Mouse (Mus musculus) limb, embryonic 12.5 days (tissue): ENCODE measurements around the gene Hnrnpa3. TPM values are rescaled to one million over a fixed set of nuclear protein-coding genes. Genes with fewer than 3 reads are reported as not detected.
"Not testable (repeated sequence)": the region's sequence is repeated elsewhere in the genome, so short reads cannot be mapped to it uniquely, and the experiment has no call there.

ENCODE experiments used
- ATAC-seq: fragments of 200-750 bp; cut with Nextera tagmentation; 2 replicates; pipeline ENCODE4 v1.8.0; 2017; ENCODE audit warnings: low read depth, moderate TSS enrichment; ENCODE audit not compliant: insufficient number of reproducible peaks, insufficient read depth, low FRiP score, low TSS enrichment
- H3K27ac ChIP-seq: fragments of 300-500 bp; sonication (generic); 2 replicates; pipeline ENCODE4 v1.5.1; 2016; ENCODE audit warnings: mild to moderate bottlenecking, moderate library complexity
- H3K27me3 ChIP-seq: fragments of 300-500 bp; sonication (generic); 2 replicates; pipeline ENCODE4 v1.6.1; 2016; ENCODE audit warnings: mild to moderate bottlenecking, moderate library complexity
- H3K36me3 ChIP-seq: fragments of 300-500 bp; sonication (generic); 2 replicates; pipeline ENCODE4 v1.6.1; 2016; ENCODE audit warnings: mild to moderate bottlenecking, moderate library complexity
- H3K4me1 ChIP-seq: fragments of 300-500 bp; sonication (generic); replicated peaks from 2 replicates; pipeline ENCODE4 v1.6.1; 2016
- H3K4me2 ChIP-seq: fragments of 300-500 bp; sonication (generic); 2 replicates; pipeline ENCODE4 v1.6.1; 2016; ENCODE audit warnings: mild to moderate bottlenecking, moderate library complexity
- H3K4me3 ChIP-seq: fragments of 300-500 bp; sonication (generic); replicated peaks from 2 replicates; pipeline ENCODE4 v1.5.1; 2016; ENCODE audit warnings: mild to moderate bottlenecking
- H3K9ac ChIP-seq: fragments of 300-500 bp; sonication (generic); replicated peaks from 2 replicates; pipeline ENCODE4 v1.6.1; 2016; ENCODE audit warnings: mild to moderate bottlenecking, moderate library complexity
- H3K9me3 ChIP-seq: fragments of 300-500 bp; sonication (generic); 2 replicates; pipeline ENCODE4 v1.6.1; 2016; ENCODE audit warnings: mild to moderate bottlenecking, moderate library complexity
- WGBS: fragments of 180-500 bp; shearing (Covaris S2); methylation state at CpG from one replicate; pipeline ENCODE4 v1.1.7; 2016; 5-methylcytosine and 5-hydroxymethylcytosine counted together
- polyA plus RNA-seq: library from polyadenylated mRNA; unstranded; fragments of >200 nt; fragmentation: Nextera tagmentation; extraction: Ambion mirVana; gene quantifications from 2 replicates; pipeline ENCODE4 v1.2.1, GENCODE M21; 2016

Gene Hnrnpa3
- polyA plus RNA-seq = 393 and 427 TPM in 2 replicates

DNA sequence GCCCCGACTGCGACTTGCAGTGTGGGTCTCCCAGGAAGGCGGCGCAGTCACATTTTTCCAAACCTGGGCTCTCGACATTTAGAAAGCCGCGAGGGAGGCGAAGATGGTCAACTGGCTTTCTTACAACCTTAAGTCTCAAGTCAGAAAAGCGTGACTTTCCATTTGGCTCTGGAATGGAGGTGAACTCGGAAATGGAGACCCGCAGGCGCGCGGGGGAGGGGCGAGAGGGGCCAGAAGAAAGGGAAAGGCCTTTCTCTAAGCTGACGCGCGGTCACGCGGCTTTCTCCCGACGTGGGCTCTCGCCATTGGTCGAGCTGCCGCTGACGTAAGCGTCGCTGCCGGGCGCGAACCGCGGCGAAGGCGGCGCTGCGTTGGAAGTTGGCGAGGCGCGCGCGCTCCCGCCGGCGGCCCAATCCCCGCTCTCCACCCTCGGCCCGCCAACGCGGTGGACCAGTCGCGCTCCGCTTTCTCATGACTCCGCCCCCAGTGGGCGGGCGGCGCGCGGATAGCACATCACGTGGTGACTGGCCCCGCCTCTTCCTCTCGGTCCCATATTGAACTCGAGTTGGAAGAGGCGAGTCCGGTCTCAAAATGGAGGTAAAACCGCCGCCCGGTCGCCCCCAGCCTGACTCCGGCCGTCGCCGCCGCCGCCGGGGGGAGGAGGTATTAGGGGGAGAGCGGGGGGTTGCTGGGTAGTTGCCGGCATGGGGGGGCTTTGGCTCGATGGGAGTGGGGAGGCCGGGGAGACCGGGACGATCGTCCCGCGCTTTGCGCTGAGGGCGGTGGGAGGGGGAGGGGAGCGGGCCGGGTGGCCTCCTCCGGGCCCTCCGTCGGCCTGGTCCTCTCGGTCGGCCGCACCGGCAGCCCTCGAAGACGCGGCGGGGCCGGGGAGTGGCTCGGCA is at the start of gene Hnrnpa3:
Gene Hnrnpa3, plus strand, starts transcription at position 535 of the 902 bp plus-strand sequence.
- Histone ChIP-seq H3K27me3 (no peaks in the 10 kb centered on the region), H3K4me1 (peaks cover 20% of the 10 kb centered on the region), H3K36me3 (peaks cover 31% of the 10 kb centered on the region), H3K9me3 (no peaks in the 10 kb centered on the region), H3K4me3 (peak within 1 kb of the TSS; percentile 96), H3K9ac (peak within 1 kb of the TSS; percentile 99), H3K27ac (peak within 1 kb of the TSS; percentile 99), H3K4me2 (peak within 1 kb of the TSS; percentile 91)
- under 1% methylated on average over 102 of the region's 102 CpGs for WGBS
- ATAC-seq = peak; percentile 95

DNA sequence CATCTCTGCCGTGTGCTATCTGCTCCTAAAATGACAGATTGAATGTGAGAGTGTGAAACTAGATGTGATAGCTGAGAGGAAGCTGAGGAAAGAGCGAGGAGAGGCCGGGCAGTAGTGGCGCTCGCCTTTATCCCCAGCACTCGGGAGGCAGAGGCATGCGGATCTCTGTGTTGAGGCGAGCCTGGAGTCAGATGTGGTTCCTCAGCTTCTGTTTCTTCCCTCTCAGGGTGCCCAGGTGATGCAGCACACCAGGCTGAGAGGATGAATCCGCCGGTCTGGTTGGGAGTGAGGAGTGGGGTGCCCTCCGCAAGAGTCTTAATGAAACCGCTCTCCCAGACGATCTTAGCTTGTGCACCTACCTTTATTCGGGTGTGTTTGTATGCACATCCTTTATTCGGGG is 49.1 kb upstream of the Hnrnpa3 start:
- Histone ChIP-seq H3K4me3 (peak overlapping the region; percentile 25), H3K4me2 (peak overlapping the region; percentile 53), H3K9me3 (no peaks in the 10 kb centered on the region), H3K9ac (no peak overlapping the region), H3K36me3 (no peaks in the 10 kb centered on the region), H3K27ac (peak overlapping the region; percentile 80), H3K4me1 (peaks cover 49% of the 10 kb centered on the region), H3K27me3 (0 out of 2 replicates have a peak, but pooled peaks cover 6% of the 10 kb centered on the region)
- WGBS = 60% methylated on average over 15 of the region's 15 CpGs
- no peak for ATAC-seq

DNA sequence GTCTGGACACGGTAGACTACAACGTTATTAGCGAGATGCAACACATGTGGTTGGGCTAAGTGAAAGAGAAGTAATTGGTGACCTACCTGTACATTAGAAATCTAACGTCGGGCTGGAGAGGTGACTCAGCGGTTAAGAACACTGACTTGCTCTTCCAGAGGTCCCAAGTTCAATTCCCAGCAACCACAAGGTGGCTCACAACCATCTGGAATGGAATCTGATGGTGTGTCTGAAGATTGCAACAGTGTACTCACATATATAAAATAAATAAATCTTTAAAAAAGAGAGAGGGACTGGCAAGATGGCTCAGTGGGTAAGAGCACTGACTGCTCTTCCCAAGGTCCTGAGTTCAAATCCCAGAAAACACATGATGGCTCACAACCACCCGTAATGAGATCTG is 48.5 kb upstream of the Hnrnpa3 start:
- H3K4me1 ChIP-seq = peaks cover 49% of the 10 kb centered on the region
- H3K27me3 ChIP-seq, H3K27ac ChIP-seq, H3K9me3 ChIP-seq, H3K36me3 ChIP-seq, H3K9ac ChIP-seq, ATAC-seq, H3K4me3 ChIP-seq, H3K4me2 ChIP-seq: not testable (repeated sequence)
- 79% methylated on average over 7 of the region's 7 CpGs for WGBS

DNA sequence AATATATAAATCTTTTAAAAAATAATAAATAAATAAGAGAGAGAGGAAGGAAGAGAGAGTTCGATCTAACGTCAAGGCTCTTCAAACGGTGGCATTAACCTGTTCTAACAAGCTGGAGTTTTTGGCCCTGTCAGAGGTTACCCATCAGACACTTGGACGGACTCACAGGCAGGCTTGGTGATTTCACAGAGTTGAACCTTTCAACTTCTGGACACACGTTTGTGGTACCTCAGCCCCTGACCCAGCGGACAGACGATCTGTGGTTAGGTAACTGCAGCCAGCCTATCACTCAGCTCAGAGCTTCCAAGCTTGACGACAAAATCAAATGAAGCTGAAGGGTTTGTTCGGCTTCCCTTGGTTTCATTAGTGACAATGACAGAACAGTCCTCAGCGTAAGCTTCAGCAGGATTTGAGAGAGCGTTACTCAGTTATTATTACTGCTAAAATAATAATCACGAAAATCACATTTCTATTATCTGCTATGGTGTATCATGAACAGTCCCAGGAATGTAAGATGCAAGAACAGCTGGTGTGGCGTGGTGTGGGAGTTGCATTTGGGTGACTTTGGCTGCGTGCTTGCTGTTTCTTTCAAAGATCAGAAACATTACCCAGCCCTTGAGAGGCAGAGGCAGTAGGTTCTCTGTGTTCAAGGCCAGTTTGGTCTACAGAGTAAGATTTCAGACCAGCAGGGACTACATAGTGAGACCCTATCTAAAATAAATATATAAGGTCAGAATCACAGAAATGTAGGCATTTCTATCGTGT is 47.8 kb upstream of the Hnrnpa3 start:
- Histone ChIP-seq H3K4me1 (peaks cover 49% of the 10 kb centered on the region), H3K27ac (no peak overlapping the region), H3K27me3 (0 out of 2 replicates have a peak, but pooled peaks cover 6% of the 10 kb centered on the region), H3K9ac (no peak overlapping the region), H3K9me3 (no peaks in the 10 kb centered on the region), H3K36me3 (no peaks in the 10 kb centered on the region), H3K4me3 (no peak overlapping the region), H3K4me2 (no peak overlapping the region)
- no peak for ATAC-seq
- 84% methylated on average over 15 of the region's 15 CpGs for WGBS

DNA sequence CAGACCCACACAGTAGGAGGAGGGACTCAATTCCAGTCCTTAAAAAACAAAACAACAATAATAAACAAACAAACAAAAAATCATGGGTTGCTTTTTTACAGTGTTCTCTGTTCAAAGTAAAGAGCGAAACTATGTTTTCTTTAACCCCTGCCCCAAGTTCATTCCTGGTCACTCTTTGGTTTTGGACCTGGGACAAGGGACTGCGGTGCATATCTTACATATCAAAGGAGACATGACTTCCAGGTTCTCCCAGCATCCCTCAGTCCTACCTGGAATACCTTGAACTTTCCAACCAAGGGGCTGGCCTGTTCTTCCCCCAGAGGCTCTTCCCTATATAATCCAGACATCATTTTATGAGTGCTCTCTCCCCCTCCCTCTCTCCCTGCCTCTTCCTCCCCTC is 47.1 kb upstream of the Hnrnpa3 start:
- H3K9ac ChIP-seq = no peak overlapping the region
- H3K4me2 ChIP-seq = no peak overlapping the region
- no peak overlapping the region for H3K4me3 ChIP-seq
- no peak overlapping the region for H3K27ac ChIP-seq
- WGBS = 93% methylated on average over 2 of the region's 2 CpGs
- 0 out of 2 replicates have a peak, but pooled peaks cover 6% of the 10 kb centered on the region for H3K27me3 ChIP-seq
- peaks cover 45% of the 10 kb centered on the region for H3K4me1 ChIP-seq
- no peaks in the 10 kb centered on the region for H3K9me3 ChIP-seq
- no peaks in the 10 kb centered on the region for H3K36me3 ChIP-seq
- no peak for ATAC-seq

DNA sequence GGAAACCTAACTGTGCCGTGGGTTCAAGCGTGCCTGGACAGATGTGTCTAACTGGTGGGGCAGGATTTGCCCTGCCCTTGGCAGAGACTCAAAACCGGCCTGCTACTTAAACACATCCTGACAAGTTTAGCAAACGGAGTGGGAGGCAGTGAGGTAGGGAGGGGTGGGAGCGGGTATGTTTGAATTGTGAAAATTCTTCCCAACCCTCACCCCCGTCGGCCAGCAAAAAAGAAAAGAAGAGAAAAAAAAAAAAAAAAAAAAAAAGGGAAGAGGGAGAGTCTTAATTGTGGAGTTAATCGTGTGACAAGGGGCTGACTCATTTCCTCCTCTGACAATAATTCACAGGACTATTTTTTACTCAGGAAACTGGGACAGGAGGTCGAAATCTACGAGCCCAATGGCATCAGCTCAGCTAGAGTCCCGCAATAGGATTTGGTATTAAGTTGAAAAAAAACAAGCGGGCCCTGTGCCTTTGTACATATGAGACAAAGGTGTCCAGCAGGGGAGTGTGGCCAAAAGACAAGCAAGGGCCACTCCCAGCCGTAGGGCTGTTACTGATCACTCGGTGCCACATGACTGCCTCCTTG is 46.0 kb upstream of the Hnrnpa3 start:
- ATAC-seq = no peak
- WGBS = 28% methylated on average over 14 of the region's 14 CpGs
- peaks cover 35% of the 10 kb centered on the region for H3K4me1 ChIP-seq
- no peak overlapping the region for H3K9ac ChIP-seq
- H3K36me3 ChIP-seq = no peaks in the 10 kb centered on the region
- no peak overlapping the region for H3K4me2 ChIP-seq
- 0 out of 2 replicates have a peak, but pooled peaks cover 6% of the 10 kb centered on the region for H3K27me3 ChIP-seq
- no peak overlapping the region for H3K27ac ChIP-seq
- H3K9me3 ChIP-seq = no peaks in the 10 kb centered on the region
- H3K4me3 ChIP-seq = no peak overlapping the region

DNA sequence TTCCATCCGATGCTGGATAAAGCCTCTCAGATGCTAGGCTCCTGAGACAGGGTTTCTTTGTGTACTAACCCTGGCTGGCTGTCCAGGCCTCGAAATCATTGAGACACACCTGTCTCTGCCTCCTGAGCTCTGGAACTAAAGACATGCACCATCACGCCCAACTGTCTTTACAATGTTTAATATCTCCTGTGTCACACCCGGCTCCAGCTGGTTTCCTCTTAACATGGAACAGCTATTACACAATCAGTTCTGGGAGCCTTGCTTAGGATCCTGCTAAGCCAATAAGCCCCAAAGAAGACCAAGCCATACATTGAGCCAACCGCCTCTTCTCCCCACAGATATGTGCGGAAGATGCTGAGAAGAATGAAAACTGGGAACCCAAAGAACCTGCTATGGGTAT is 44.5 kb upstream of the Hnrnpa3 start:
- ATAC-seq = no peak
- WGBS = 90% methylated on average over 6 of the region's 6 CpGs

DNA sequence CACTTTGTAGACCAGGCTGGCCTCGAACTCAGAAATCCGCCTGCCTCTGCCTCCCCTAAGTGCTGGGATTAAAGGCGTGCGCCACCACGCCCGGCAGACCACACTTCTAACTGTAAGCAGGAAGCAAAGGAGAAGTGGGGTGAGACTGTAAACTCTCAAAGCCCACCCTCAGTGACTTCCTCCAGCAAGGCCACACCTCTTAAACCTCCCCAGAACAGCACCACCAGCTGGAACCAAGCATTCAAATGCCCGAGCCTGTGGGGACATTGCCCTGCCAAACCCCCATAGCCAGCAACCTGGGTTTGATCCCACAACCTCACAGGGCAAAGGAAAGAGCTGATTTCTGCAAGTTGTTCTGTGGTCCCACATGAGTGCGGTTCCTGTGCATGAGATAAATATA is 42.1 kb upstream of the Hnrnpa3 start:
- no peak overlapping the region for H3K9ac ChIP-seq
- no peaks in the 10 kb centered on the region for H3K36me3 ChIP-seq
- H3K27me3 ChIP-seq = no peaks in the 10 kb centered on the region
- WGBS = 94% methylated on average over 8 of the region's 8 CpGs
- no peak overlapping the region for H3K27ac ChIP-seq
- H3K4me3 ChIP-seq = no peak overlapping the region
- ATAC-seq = no peak
- H3K4me1 ChIP-seq = peaks cover 24% of the 10 kb centered on the region
- no peak overlapping the region for H3K4me2 ChIP-seq
- H3K9me3 ChIP-seq = no peaks in the 10 kb centered on the region

More for the DNA sequence above, 44.5 kb upstream of the Hnrnpa3 start:
- Histone ChIP-seq H3K36me3 (no peaks in the 10 kb centered on the region), H3K4me1 (peaks cover 28% of the 10 kb centered on the region), H3K4me2 (no peak overlapping the region), H3K9ac (no peak overlapping the region), H3K27ac (no peak overlapping the region), H3K4me3 (no peak overlapping the region), H3K27me3 (0 out of 2 replicates have a peak, but pooled peaks cover 6% of the 10 kb centered on the region), H3K9me3 (no peaks in the 10 kb centered on the region)

DNA sequence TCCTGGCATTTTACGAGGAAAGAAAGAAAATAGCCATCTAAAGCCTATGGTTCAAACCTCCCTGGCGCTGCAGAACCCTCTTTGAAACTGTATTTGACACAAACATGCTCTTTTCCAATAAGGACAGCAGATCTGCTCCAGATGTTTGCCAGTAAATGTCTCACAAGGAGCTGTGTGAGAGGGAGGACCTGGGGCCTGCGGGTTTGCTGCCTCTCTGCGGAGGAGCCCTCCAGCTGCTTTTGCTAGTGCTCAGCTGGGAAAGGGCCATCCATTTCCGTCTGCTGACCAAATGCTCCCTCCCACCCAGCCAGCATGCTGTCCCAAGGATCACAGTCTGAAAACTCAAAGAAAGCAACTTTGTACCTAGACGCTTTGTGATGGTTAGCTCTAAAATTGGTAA is 40.3 kb upstream of the Hnrnpa3 start:
- Histone ChIP-seq H3K27me3 (no peaks in the 10 kb centered on the region), H3K9me3 (no peaks in the 10 kb centered on the region), H3K4me3 (no peak overlapping the region), H3K36me3 (no peaks in the 10 kb centered on the region), H3K4me2 (no peak overlapping the region), H3K9ac (no peak overlapping the region), H3K27ac (0 out of 2 replicates have a peak overlapping the region, but pooled peaks have one; percentile 30), H3K4me1 (peaks cover 9% of the 10 kb centered on the region; the same call in 1 of the 2 replicates)
- ATAC-seq = no peak; the same call in 1 of the 2 replicates
- 18% methylated on average over 6 of the region's 6 CpGs for WGBS

DNA sequence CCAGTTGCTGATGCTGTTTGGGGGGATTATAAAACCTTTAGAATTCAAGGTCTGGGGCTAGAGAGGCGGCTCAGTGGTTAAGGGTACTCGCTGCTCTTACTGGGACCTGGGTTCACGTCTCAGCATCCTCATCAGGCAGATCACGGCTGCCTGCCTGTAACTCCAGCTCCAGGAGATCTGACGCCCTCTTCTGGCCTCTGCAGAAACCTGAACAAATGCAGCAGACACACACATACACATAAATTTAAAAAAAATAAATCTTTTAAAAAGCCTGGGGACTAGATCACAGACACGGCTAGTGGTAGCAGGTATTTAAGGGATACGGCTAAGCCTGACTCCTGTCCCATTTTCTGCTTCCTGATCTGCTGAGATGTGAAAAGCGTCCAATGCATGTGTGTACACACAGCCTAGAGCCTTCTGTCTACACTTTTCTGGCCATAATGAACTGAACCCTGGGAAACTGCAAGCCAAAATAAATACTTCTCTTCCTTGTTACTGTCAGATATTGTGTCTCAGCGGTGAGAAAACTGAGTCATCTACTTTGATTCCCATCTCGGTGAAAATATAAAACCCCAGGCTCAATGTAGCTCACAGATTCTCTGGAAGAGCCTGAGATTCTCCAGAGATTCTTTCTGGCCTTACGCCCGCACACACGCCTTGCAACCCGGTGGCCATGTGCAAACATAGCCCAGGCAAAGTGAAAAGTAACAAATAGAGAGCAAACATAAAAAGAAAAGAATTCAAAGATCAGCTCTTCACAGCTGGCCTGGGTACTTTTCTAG is 37.0 kb upstream of the Hnrnpa3 start:
- no peak overlapping the region for H3K27ac ChIP-seq
- no peaks in the 10 kb centered on the region for H3K36me3 ChIP-seq
- H3K4me2 ChIP-seq = no peak overlapping the region
- ATAC-seq = no peak
- no peaks in the 10 kb centered on the region for H3K9me3 ChIP-seq
- no peak overlapping the region for H3K9ac ChIP-seq
- no peaks in the 10 kb centered on the region for H3K27me3 ChIP-seq
- 86% methylated on average over 14 of the region's 14 CpGs for WGBS
- H3K4me1 ChIP-seq = peaks cover 8% of the 10 kb centered on the region; the same call in 1 of the 2 replicates
- no peak overlapping the region for H3K4me3 ChIP-seq
